Mouse (Mus musculus): ENCODE measurements at regions not wholly inside any gene's neighbourhood (a gene's known extent, or its start where the extent isn't known, plus 50 kb on each side); places are given as distances from the start of the nearest gene placed in this dataset.

- TF ChIP-seq TAL1 (IDR thresholded peaks at IDR 0.05; ENCODE audit: low read length) = no peak
- no peak for TF ChIP-seq GATA1 (IDR thresholded peaks at IDR 0.05; ENCODE audit: low read length)
Observed at GRCm38 (mm10) chr15:36934801-36935200, 72.8 kb downstream of the Zfp706 start.

Data from erythroblast, embryonic 14.5 days (primary cell).